Mouse (Mus musculus): ENCODE measurements at regions not wholly inside any gene's neighbourhood (a gene's known extent, or its start where the extent isn't known, plus 50 kb on each side); places are given as distances from the start of the nearest gene placed in this dataset.

GRCm38 (mm10) chr16:75663871-75664270 is 71.2 kb downstream of the Rbm11 start:
- DNase-seq = no peak

- peak; percentile 56 for DNase-seq
Observed at GRCm38 (mm10) chr16:75667589-75667988, 74.9 kb downstream of the Rbm11 start.

- no peak for DNase-seq
Observed at GRCm38 (mm10) chr16:75672112-75672511, 79.5 kb downstream of the Rbm11 start.

- DNase-seq = peak; percentile 5
Observed at GRCm38 (mm10) chr16:75675871-75676270, 83.2 kb downstream of the Rbm11 start.

- DNase-seq = no peak
Observed at GRCm38 (mm10) chr16:75677180-75677579, 84.5 kb downstream of the Rbm11 start.
